Mouse (Mus musculus) bone marrow, adult 2 months (tissue): Measurements from ENCODE around the gene Bace1.

Source experiments
- CTCF ChIP-seq: fragments of 200-500 bp; IDR thresholded peaks from 2 replicates; pipeline ENCODE4 v1.5.1; 2011; ENCODE audit warnings: low read length, control low read depth; ENCODE audit not compliant: control insufficient read depth, insufficient read depth
- POLR2A ChIP-seq: fragments of 200-500 bp; IDR thresholded peaks from 2 replicates; pipeline ENCODE4 v1.6.1; 2011; ENCODE audit warnings: low read depth, mild to moderate bottlenecking, control low read depth, low read length, borderline replicate concordance; ENCODE audit not compliant: control insufficient read depth

- TF ChIP-seq CTCF (no peak), POLR2A (no peak)
Measured at GRCm38 (mm10) chr9:45893681-45894080, 55.3 kb downstream of the Bace1 start.
